Mouse (Mus musculus) G1E (cell line): ENCODE measurements around the gene Dennd6b.

Source experiments
- CTCF ChIP-seq: IDR thresholded peaks from 2 replicates; pipeline ENCODE4 v1.5.1; 2012; ENCODE audit warnings: low read depth, low read length, inconsistent platforms, mixed read lengths
- GATA1 ChIP-seq: IDR thresholded peaks from 2 replicates; pipeline ENCODE4 v1.6.1; 2012; ENCODE audit warnings: borderline replicate concordance, low read length, inconsistent platforms, mixed read lengths
- GATA2 ChIP-seq: IDR thresholded peaks from 2 replicates; pipeline ENCODE4 v1.6.1; 2012; ENCODE audit warnings: low read depth, low read length, inconsistent platforms, borderline replicate concordance
- POLR2AphosphoS5 ChIP-seq: IDR thresholded peaks from 2 replicates; pipeline ENCODE4 v1.6.1; 2012; ENCODE audit warnings: low read depth, low read length, inconsistent platforms; ENCODE audit not compliant: insufficient replicate concordance

DNA sequence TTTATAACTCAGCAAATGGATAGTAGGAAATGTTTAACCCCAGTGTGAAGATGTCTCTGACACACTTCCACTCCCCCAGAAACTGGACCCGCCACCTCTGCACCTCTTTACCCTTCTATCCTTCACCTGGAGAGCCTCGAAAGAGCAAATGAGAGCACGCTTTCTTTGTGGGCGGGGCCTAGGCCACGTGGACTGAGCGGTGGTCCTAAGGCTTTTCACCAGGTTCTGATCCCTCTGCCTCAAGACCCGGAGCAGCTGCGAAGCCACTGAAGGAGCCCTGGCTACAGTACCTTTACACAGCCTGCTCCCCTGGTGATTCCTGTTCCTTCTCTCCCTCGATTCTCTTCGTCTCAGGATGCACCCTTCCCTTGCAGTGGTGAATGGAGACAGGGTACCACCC, 48.8 kb downstream of the Dennd6b start:
- TF ChIP-seq CTCF, result no peak
- TF ChIP-seq GATA2, result no peak
- no peak for TF ChIP-seq POLR2AphosphoS5
- no peak for TF ChIP-seq GATA1
